Mouse (Mus musculus) heart, postnatal 36 days (tissue): ENCODE data around the gene Rilp. TPM values are rescaled to one million over a fixed set of nuclear protein-coding genes. Genes with fewer than 3 reads are reported as not detected.

ENCODE experiments used
- DNase-seq, 2 experiments: peaks; one replicate each; pipeline ENCODE4 v3.0.0; 2021 to 2022
- intact Hi-C: fragments of 180-260 bp; cut with DNase I; formaldehyde crosslinking; loops from one replicate; pipeline ENCODE4 v1.15.1; 2025
- total RNA-seq, 2 experiments: library from RNA; stranded (reverse); gene quantifications; 2 replicates each; pipeline ENCODE4 v1.2.3; 2021

Rilp gene
- 10 to 100 TPM; 51.4 to 52.3 TPM for total RNA-seq

DNA sequence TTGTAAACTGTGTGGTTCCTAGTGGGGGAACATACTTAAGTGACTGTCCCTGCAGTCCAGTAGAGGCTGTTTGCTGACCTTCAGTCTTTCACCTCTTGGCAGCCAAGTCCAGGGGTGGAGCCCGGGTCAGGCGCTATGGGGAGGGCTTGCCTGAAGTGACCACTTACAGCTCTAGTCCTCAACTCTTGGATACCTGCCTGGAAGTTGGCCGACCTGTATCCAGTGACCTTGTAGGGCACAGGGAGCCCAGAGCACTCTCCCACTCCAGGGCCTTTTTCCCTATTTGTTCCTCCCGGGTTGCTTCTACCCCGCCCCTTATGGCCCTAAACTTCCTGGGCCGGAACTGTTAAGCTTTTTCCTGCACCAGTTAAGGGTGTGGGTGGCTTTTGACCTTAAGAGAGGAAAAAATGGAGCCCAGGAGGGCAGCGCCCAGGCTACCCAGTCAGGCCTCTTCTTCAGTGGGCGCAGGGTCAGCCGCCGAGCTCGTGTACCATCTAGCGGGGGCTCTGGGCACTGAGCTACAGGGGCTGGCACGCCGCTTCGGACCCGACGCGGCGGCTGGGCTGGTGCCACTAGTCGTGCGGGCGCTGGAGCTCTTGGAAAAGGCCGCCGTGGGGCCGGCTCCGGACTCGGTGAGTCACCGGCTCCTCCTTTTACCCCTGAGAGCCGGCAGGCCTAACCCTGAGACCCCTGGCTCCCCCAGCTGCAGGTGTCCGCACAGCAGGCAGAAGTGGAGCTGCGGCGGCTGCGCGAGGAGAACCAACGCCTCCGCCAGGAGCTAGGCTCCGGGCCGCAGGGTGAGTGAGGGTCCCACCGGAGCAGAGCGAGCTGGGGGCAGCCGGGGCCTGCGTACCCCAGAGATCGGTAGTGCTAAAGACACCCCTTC lies at the start of gene Rilp:
Rilp (plus strand) TSS at position 354 of the 886 bp plus-strand sequence.
- intact Hi-C loops, result loop anchor here (2.0 to 5.0 kb wide), 2 partner anchors 47 to 108 kb away; no protein-coding TSS in a partner anchor
- peak; percentile 68 to 77 for DNase-seq

DNA sequence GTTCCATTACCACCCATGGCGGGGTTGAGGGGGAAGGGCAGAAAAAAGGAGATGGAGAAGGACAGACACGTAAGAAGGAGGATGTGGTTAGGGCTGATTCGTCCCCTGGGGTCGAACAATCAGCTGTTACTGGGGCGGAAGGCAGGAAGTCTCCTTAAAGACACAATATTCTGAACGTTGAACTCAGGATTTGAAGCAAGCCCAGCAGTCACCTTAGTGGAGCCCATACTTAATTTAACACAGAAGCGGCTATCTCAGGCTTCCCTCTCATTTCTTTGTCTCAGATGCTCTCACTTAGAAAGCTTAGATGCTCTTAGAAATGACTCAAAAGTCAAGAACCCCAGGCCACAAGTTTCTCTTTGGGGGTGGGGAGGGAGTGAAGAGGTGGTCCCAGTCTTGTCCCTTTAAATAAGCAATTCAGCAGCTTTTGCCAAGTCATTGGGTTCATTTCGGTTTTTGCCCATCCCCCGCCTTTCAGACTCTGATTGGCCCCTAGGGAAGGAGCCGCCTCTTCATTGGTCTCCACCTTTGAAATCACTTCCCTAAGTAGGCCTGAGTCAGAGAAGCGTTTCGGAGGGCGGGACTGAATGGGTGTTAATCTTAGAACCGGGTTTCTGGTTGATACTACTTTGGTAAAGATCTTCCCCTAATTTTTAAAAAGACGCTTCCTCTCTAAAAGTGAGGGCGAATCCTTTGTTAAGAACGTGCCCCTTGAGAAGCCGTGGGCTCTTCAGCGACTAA lies 49.6 kb upstream of the Rilp start:
- peak; percentile 84 to 87 for DNase-seq
- intact Hi-C loops, result loop anchor here (5.0 kb wide), 1 partner anchor 192 kb away; the partner anchor contains the start of gene Myo1c

DNA sequence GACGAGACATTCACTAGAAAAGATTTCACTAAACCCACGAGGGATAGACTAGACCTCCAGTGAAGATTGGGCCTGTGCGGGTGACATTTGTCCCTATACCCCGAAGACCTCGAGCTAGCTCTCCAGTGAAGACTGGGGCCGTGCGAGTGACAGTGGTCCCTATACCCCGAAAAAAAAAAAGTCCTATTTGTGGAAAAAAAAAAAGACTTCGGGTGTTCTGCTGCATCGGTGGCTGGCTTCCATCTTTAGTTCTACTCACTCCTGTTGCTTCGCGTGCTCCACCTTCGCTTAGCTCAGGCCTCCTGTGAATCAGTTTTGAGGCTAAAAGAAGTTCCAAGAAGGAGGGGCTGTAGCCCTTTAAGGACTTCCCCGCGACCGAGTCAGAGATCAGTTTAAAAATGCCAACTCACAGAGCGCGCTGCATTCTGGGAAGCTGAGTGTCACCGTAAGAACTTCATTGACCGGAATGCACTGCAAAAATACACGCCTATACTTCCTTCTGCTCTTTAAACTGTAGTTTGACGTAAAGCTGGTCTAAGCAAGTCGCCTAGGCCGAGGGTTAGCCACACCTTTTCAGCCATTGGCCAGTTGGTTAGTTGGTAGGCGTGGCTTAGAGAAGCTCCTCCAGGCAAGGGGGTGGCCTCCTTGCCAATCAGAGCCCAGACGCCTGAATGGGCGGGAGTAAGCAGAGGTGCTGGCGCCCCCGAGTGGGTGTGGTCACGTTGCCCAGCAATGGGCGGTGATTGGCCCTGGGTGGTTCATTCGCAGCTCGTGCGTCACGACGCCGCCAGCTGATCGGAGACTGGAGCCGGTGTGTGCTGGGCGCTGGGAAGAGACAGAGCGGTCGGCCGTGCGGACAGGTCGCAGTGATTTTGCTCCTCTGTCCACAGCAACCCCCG lies 48.8 kb upstream of the Rilp start, which contains the start of gene Tlcd2:
Tlcd2 (plus strand) TSS at position 872 of the 899 bp plus-strand sequence.
- intact Hi-C loops, result loop anchor here (5.0 kb wide), 1 partner anchor 191 kb away; the partner anchor contains the start of gene Myo1c
- DNase-seq, result peak; percentile 97 to 98

DNA sequence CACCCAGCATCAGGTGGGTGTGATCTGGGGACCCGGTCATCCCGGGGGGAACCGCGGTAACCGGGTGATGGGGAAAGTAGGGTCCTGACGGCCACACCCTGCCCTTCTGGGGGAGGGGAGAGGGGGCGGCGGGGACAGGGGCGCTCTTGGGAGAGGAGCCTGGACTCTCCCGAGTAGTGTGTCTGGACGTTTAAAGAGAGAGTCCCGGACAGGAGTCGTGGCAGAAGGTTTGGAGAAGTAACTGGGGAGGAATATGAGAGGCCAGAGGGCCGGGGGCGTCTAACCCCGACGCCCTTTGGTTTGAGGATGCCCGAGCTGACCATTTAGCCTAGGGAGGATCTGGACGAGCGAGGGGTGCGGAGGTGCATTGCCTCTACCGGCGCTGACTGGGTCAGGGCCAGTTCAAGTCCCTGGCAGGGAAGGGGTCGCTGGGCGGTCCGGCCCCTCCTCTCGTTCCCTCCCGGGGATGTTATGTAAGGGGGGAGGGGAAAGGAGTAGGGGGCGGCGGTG lies 48.1 kb upstream of the Rilp start:
- intact Hi-C loops, result loop anchor here (2.0 to 5.0 kb wide), 3 partner anchors 25 to 191 kb away; partner anchors contain the start of genes Myo1c, Prpf8 and Rilp
- DNase-seq, result no peak

- intact Hi-C loops, result loop anchor here (2.0 to 5.0 kb wide), 3 partner anchors 24 to 190 kb away; partner anchors contain the start of genes Myo1c, Prpf8 and Rilp
- peak; percentile 81 to 88 for DNase-seq
Observed at GRCm38 (mm10) chr11:75462253-75462783, 47.6 kb upstream of the Rilp start.

GRCm38 (mm10) chr11:75462865-75463336 lies 47.0 kb upstream of the Rilp start:
- intact Hi-C loops, result loop anchor here (2.0 to 5.0 kb wide), 3 partner anchors 24 to 189 kb away; partner anchors contain the start of genes Myo1c, Prpf8 and Rilp
- peak; percentile 87 to 90 for DNase-seq

DNA sequence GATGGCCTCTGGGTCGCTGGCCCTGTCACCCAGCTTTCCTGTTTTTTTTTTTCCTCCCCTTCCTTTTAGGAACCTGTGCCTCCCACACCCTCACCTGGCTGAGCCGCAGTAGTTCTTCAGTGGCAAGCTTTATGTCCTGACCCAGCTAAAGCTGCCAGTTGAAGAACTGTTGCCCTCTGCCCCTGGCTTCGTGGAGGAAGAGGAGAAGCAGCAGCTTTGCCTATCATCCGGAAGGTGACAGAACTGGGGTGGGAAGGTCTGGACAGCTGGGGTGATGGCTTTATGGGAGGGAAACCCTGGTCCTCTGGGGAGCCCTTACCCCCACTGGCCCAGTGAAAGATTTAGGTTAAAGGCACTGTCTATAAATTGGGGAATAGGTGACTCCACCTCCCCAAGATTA lies 46.3 kb upstream of the Rilp start:
- no peak for DNase-seq
- intact Hi-C loops, result loop anchor here (2.0 to 5.0 kb wide), 3 partner anchors 23 to 189 kb away; partner anchors contain the start of genes Myo1c, Prpf8 and Rilp

GRCm38 (mm10) chr11:75464417-75464816 lies 45.5 kb upstream of the Rilp start:
- intact Hi-C loops, result loop anchor here (5.0 kb wide), 1 partner anchor 188 kb away; the partner anchor contains the start of gene Myo1c
- no peak for DNase-seq

DNA sequence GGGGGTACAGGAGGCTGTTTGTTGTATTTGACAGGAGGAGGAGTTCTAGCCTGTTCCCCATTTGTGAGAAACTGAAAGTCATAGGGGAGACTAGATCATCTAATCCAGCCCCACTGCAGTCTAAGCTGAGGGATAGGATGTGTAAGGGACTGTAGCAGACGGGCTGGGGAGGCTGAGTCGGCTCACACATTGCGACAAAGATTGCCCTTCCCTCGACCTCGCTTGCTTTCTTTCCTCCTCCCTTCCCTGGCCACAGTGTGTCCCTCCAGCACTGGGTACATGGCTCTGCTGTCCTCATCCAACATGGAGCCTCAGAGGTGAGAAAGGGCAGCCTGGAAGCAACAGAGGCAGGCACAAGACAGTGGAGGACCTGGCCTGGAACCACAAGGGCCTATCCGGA lies 44.8 kb upstream of the Rilp start:
- no peak for DNase-seq
- intact Hi-C loops, result no loop called here

DNA sequence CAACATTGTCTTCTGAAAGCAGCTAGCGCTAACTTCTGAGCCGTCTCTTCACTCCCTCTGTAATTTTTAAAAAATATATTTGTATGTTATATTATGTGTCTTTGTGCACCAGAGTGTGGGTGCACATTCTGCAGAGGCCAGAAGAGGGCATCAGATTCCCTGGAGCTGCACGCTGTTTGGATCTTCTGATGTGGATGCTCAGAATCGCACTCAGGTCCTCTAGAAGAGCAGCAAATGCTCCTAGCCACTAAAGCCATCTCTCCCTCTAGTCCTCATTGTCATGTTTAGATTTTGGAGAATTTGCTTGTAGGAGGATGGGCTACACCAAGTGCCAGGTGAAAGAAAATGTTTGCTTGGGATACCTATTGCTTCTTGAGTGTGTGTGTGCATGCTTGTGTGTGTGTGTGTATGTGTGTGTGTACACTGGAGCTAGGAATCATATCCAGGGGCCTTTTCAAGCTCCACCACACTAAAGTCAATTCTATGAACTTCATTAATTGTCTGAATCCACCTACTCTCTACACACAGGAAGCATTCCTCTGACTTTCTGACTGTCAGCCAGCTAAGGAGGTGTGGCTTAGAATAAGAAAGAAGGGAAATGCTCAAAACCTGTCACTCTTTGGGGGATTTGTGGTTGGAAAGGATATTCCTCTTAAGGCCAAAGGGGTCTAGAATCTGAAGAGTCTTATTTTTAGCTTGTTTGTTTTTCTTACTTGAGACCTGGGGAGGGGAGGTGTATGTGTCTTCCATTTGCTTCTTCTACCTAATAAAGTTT lies 43.0 kb upstream of the Rilp start:
- intact Hi-C loops, result no loop called here
- no peak for DNase-seq

- peak; percentile 63 to 67 for DNase-seq
- intact Hi-C loops, result no loop called here
Observed at GRCm38 (mm10) chr11:75467512-75468215, 42.2 kb upstream of the Rilp start.

- no peak for DNase-seq
- intact Hi-C loops, result no loop called here
Observed at GRCm38 (mm10) chr11:75468410-75468809, 41.5 kb upstream of the Rilp start.

GRCm38 (mm10) chr11:75469261-75469660 lies 40.6 kb upstream of the Rilp start:
- intact Hi-C loops, result no loop called here
- DNase-seq, result no peak

DNA sequence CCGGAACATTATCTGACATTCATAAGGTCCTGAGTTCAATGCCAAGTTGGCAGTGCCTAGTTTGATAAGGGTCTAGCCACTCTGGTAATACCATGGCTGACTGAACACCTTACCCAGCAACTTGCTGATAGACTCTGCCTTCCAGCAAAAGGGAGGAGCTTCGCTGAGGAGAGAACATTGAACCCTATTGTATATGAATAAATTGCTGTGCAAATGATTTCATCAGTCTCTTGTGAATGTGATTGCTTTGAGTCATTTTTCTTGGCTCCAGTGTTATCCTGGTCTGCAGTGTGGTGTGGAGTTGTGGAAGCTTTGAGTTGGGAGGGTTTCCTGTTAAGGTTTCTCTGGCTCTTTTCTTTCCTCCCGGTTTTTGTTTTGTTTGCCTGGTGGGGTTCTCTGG lies 39.2 kb upstream of the Rilp start:
- intact Hi-C loops, result no loop called here
- DNase-seq, result no peak

- intact Hi-C loops, result no loop called here
- no peak for DNase-seq
Observed at GRCm38 (mm10) chr11:75472469-75473081, 37.3 kb upstream of the Rilp start.

DNA sequence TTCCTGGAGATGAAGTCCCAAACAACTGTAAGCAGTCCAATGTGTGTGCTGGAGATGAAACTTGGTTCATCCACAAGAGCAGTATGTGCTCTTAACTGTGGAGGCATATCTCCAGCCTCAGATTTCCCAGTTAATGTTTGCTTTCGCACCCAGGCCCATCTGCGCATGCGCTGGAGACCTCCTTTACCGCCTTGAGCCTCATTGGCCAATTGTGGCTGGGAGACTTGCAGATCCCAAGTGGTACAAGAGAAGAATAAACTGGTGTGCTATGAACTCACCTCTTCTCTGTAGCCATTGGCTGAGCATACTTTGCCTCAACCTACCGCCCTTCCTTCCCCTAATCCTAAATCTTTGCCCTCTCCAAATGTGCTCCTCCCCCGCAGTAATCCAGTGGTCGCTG lies 36.5 kb upstream of the Rilp start:
- no peak for DNase-seq
- intact Hi-C loops, result no loop called here

DNA sequence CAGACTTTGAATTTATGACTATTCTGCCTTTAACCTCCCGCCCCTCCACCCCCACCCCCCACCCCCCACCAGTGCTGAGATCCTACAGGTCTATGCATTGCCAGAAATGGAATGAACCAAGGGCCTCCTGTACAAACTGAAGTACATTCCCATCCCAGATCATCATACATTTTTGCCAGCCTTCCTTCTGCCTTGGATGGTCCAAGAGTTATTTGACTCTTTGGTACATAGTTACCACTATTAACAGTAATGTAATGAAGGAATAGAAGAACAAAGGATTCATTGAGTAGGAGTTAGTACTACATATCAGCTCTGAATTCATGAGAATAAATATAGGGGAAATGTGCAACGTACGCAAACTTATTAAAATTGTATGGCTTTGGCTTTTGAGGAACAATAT lies 23.7 kb upstream of the Rilp start:
- intact Hi-C loops, result loop anchor here (2.0 kb wide), 1 partner anchor 23 kb away; no protein-coding TSS in a partner anchor
- DNase-seq, result no peak
